Mouse (Mus musculus) C2C12 (cell line): ENCODE measurements around the gene Fbxo45. TPM values are rescaled to one million over a fixed set of nuclear protein-coding genes. Genes with fewer than 3 reads are reported as not detected.

ENCODE experiments used
- H3K27me3 ChIP-seq: one replicate; pipeline ENCODE4 v1.6.1; 2011; ENCODE audit not compliant: control insufficient read depth, insufficient read depth, insufficient read length
- H3K36me3 ChIP-seq: one replicate; pipeline ENCODE4 v1.6.1; 2011; ENCODE audit not compliant: control insufficient read depth, insufficient read depth
- H3K4me3 ChIP-seq: one replicate; pipeline ENCODE4 v1.5.1; 2011; ENCODE audit warnings: mild to moderate bottlenecking, control low read depth; ENCODE audit not compliant: poor library complexity, insufficient read depth, severe bottlenecking
- H3K79me2 ChIP-seq: one replicate; pipeline ENCODE4 v1.6.1; 2011; ENCODE audit not compliant: control insufficient read depth, insufficient read depth
- H3K79me3 ChIP-seq: one replicate; pipeline ENCODE4 v1.6.1; 2011; ENCODE audit warnings: low read depth, control low read depth
- H3ac ChIP-seq: one replicate; pipeline ENCODE3; 2011; ENCODE audit warnings: low read depth; ENCODE audit not compliant: control insufficient read depth, insufficient read length
- CEBPB ChIP-seq: IDR thresholded peaks from one replicate; pipeline ENCODE4 v1.6.1; 2011; ENCODE audit warnings: low read depth, mild to moderate bottlenecking, control low read depth, moderate library complexity
- CTCF ChIP-seq: IDR thresholded peaks from one replicate; pipeline ENCODE4 v1.5.1; 2011; ENCODE audit not compliant: control insufficient read depth, insufficient read depth, insufficient read length
- FOSL1 ChIP-seq: IDR thresholded peaks from one replicate; pipeline ENCODE4 v1.8.0; 2011; ENCODE audit warnings: mild to moderate bottlenecking, low read length; ENCODE audit not compliant: poor library complexity, insufficient read depth, severe bottlenecking
- MAX ChIP-seq: IDR thresholded peaks from one replicate; pipeline ENCODE4 v1.6.1; 2011; ENCODE audit warnings: mild to moderate bottlenecking, control low read depth
- MYOD1 ChIP-seq: IDR thresholded peaks from one replicate; pipeline ENCODE4 v1.6.1; 2011; ENCODE audit warnings: low read depth; ENCODE audit not compliant: control insufficient read depth, insufficient read length
- MYOG ChIP-seq: IDR thresholded peaks from one replicate; pipeline ENCODE4 v1.6.1; 2011; ENCODE audit not compliant: control insufficient read depth, insufficient read length; ENCODE audit errors: extremely low read depth
- USF1 ChIP-seq: IDR thresholded peaks from one replicate; pipeline ENCODE4 v1.6.1; 2011; ENCODE audit warnings: low read depth, mild to moderate bottlenecking, control low read depth, moderate library complexity
- polyA plus RNA-seq: library from polyadenylated mRNA; unstranded; fragments of >200 nt; fragmentation: generic; extraction: Trizol; gene quantifications from one replicate; pipeline ENCODE4 v1.2.1, GENCODE M21; 2012; ENCODE audit warnings: missing spikeins

The Fbxo45 gene
- polyA plus RNA-seq, 1 experiment = 5.8 TPM

- H3K79me3 ChIP-seq = no peaks in the 10 kb centered on the region
- H3K4me3 ChIP-seq = no peak overlapping the region
- no peaks in the 10 kb centered on the region for H3K79me2 ChIP-seq
- TF ChIP-seq MAX = no peak
- TF ChIP-seq MYOD1 = no peak
- no peak for TF ChIP-seq USF1
- TF ChIP-seq MYOG = no peak
- TF ChIP-seq FOSL1 = no peak
- no peak for TF ChIP-seq CEBPB
- no peak for TF ChIP-seq CTCF
- no peaks in the 10 kb centered on the region for H3K36me3 ChIP-seq
- no peak overlapping the region for H3ac ChIP-seq
- H3K27me3 ChIP-seq = peaks cover under 1% of the 10 kb centered on the region
These were observed 25.2 kb downstream of the Fbxo45 start for GRCm38 (mm10) chr16:32221803-32222202.

- TF ChIP-seq MYOD1 (no peak), CTCF (no peak), FOSL1 (no peak), MYOG (no peak), USF1 (no peak), CEBPB (no peak), MAX (no peak)
- Histone ChIP-seq H3K27me3 (peaks cover 7% of the 10 kb centered on the region), H3K79me2 (no peaks in the 10 kb centered on the region), H3ac (no peak overlapping the region), H3K36me3 (no peaks in the 10 kb centered on the region), H3K4me3 (no peak overlapping the region), H3K79me3 (no peaks in the 10 kb centered on the region)
These were observed 32.0 kb downstream of the Fbxo45 start for GRCm38 (mm10) chr16:32214804-32215576.

GRCm38 (mm10) chr16:32214156-32214555 is 32.8 kb downstream of the Fbxo45 start:
- H3K4me3 ChIP-seq = no peak overlapping the region
- TF ChIP-seq USF1 (no peak), CEBPB (no peak), MYOG (no peak), MYOD1 (no peak), MAX (no peak), FOSL1 (no peak), CTCF (no peak)
- H3K36me3 ChIP-seq = no peaks in the 10 kb centered on the region
- peaks cover 7% of the 10 kb centered on the region for H3K27me3 ChIP-seq
- H3ac ChIP-seq = no peak overlapping the region
- no peaks in the 10 kb centered on the region for H3K79me2 ChIP-seq
- H3K79me3 ChIP-seq = no peaks in the 10 kb centered on the region

GRCm38 (mm10) chr16:32204902-32205301 is 42.1 kb downstream of the Fbxo45 start:
- Histone ChIP-seq H3K4me3 (no peak overlapping the region), H3K79me3 (no peaks in the 10 kb centered on the region), H3ac (no peak overlapping the region), H3K79me2 (no peaks in the 10 kb centered on the region), H3K36me3 (no peaks in the 10 kb centered on the region), H3K27me3 (peaks cover 18% of the 10 kb centered on the region)
- TF ChIP-seq CEBPB = no peak
- TF ChIP-seq CTCF = no peak
- no peak for TF ChIP-seq MYOG
- no peak for TF ChIP-seq USF1
- TF ChIP-seq MYOD1 = no peak
- TF ChIP-seq MAX = no peak
- no peak for TF ChIP-seq FOSL1

- Histone ChIP-seq H3ac (no peak overlapping the region), H3K79me2 (no peaks in the 10 kb centered on the region), H3K36me3 (no peaks in the 10 kb centered on the region), H3K4me3 (no peak overlapping the region), H3K79me3 (no peaks in the 10 kb centered on the region), H3K27me3 (peaks cover 15% of the 10 kb centered on the region)
- TF ChIP-seq CEBPB (no peak), MYOG (no peak), MAX (no peak), CTCF (no peak), FOSL1 (no peak)
These were observed 44.3 kb downstream of the Fbxo45 start for GRCm38 (mm10) chr16:32202681-32203080.

GRCm38 (mm10) chr16:32201004-32201325 is 46.0 kb downstream of the Fbxo45 start:
- no peak overlapping the region for H3ac ChIP-seq
- H3K79me3 ChIP-seq = no peaks in the 10 kb centered on the region
- no peak for TF ChIP-seq MYOD1
- no peaks in the 10 kb centered on the region for H3K36me3 ChIP-seq
- H3K27me3 ChIP-seq = peaks cover 11% of the 10 kb centered on the region
- H3K4me3 ChIP-seq = no peak overlapping the region
- H3K79me2 ChIP-seq = no peaks in the 10 kb centered on the region
